Mouse (Mus musculus) large intestine, adult 2 months (tissue): ENCODE results near the gene Sh2d1b1. TPM values are rescaled to one million over a fixed set of nuclear protein-coding genes. Genes with fewer than 3 reads are reported as not detected.

Experiments used
- DNase-seq: peaks from one replicate; pipeline ENCODE4 v3.0.0-alpha.2; 2012; ENCODE audit warnings: low read depth, low spot score
- WGBS: fragments of 180-500 bp; shearing (Covaris S2); methylation state at CpG from one replicate; pipeline ENCODE4 v1.1.7; 2018; 5-methylcytosine and 5-hydroxymethylcytosine counted together
- polyA plus RNA-seq: library from polyadenylated mRNA; depleted of rRNA; stranded (reverse); fragments of >200 nt; gene quantifications from 2 replicates; pipeline ENCODE4 v1.2.3, GENCODE M21; 2012; rRNA removed

Sh2d1b1 gene
- polyA plus RNA-seq, 1 experiment, result 0.73 TPM

DNA sequence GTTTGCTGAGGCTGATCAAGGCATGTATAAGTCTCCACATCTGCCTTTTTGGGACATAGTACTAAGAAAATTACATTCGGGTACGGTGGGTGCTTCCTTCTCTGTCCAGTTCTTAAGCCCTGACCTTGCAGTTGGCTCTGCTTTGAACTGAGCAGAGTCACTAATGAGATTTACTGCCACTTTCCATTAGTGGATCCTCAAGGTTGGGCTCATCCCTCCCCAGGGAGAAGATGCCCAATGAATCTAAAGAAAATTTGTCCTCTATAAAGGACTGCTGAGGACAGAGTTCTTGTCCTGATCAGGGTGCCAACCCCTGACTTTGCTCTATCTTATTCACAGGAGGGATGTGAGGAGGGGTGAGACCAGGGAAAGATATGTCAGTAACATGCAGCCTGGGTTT lies 44.9 kb downstream of the Sh2d1b1 start:
- no peak for DNase-seq
- WGBS, result 88% methylated on average over 2 of the region's 2 CpGs

GRCm38 (mm10) chr1:170323001-170323400 lies 45.9 kb downstream of the Sh2d1b1 start:
- DNase-seq, result no peak
- 91% methylated on average over 10 of the region's 10 CpGs for WGBS

- peak; percentile 69 for DNase-seq
- 33% methylated on average over 1 of the region's 1 CpGs for WGBS
Measured at GRCm38 (mm10) chr1:170324312-170324711, 47.2 kb downstream of the Sh2d1b1 start.

DNA sequence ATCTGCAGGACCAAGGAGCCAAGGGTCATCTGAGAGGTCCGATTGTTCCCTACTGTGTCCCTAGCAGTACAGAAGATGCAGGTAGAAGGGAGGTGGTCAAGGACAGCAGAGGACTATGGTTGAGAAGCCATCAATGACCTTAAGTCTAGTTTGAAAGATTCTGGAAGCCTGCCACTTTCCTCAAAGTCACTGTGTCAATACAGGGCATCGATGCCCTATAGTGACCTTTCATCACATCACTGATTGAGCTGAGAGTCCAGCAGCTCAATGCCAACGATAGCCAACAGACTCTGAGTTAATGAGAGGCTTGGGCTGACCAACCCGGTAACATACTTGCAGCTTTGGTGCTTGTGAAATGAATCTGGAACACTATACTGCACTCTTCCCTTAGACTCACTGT lies 48.2 kb downstream of the Sh2d1b1 start:
- WGBS, result 73% methylated on average over 4 of the region's 4 CpGs

GRCm38 (mm10) chr1:170331926-170332325 lies 54.8 kb downstream of the Sh2d1b1 start:
- DNase-seq, result no peak
- WGBS, result 72% methylated on average over 6 of the region's 6 CpGs

More for the DNA sequence above, 48.2 kb downstream of the Sh2d1b1 start:
- no peak for DNase-seq

DNA sequence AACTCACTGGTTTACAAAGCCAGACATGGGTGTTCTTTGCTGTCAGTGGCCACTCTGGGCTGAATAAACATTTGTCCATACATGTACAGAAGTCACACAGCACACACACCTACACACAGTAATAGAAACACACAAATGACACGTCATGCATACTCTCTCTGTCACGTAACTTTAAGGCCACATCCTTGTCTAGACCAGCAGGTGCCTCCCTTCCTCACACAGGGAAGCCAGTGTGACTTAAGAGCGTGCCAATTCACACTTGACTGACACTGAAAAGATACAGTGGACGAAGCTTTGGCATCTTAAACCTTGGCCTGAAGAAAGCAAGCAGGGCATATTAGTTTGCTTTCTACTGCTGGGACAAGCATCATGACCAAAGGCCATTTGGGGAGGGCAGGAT lies 55.7 kb downstream of the Sh2d1b1 start:
- WGBS, result 87% methylated on average over 4 of the region's 4 CpGs
- no peak for DNase-seq

Other genes with a start within 250 kb of the Sh2d1b1 start
- 4.7 and 10.5 TPM in 2 replicates for gene Ddr2, start 166.6 kb upstream of the Sh2d1b1 start, polyA plus RNA-seq
- gene Uap1, start 102.4 kb upstream of the Sh2d1b1 start, polyA plus RNA-seq, result 35.8 and 41.2 TPM in 2 replicates
- gene Uhmk1, start 61.9 kb upstream of the Sh2d1b1 start, polyA plus RNA-seq, result 7.7 and 10.5 TPM in 2 replicates
- gene Sh2d1b2, start 44.6 kb upstream of the Sh2d1b1 start, polyA plus RNA-seq, result not detected in 2 replicates
- gene Gm7694, start 29.0 kb downstream of the Sh2d1b1 start, polyA plus RNA-seq, result 10.6 and 16.0 TPM in 2 replicates
- gene Spata46, start 31.5 kb downstream of the Sh2d1b1 start, polyA plus RNA-seq, result not detected in 2 replicates